Mouse (Mus musculus) kidney, adult 2 months (tissue): ENCODE measurements around the gene Cdk6.

ENCODE experiments used
- CTCF ChIP-seq: fragments of 200-500 bp; conservative IDR thresholded peaks from 2 replicates; pipeline ENCODE4 v1.5.1; 2011; ENCODE audit warnings: low read depth, mild to moderate bottlenecking, control low read depth, low read length, moderate library complexity, mixed read lengths; ENCODE audit not compliant: insufficient read depth, insufficient read length
- POLR2A ChIP-seq: fragments of 200-500 bp; IDR thresholded peaks from one replicate; pipeline ENCODE4 v1.6.1; 2011; ENCODE audit warnings: low read depth, low read length, control low read depth

DNA sequence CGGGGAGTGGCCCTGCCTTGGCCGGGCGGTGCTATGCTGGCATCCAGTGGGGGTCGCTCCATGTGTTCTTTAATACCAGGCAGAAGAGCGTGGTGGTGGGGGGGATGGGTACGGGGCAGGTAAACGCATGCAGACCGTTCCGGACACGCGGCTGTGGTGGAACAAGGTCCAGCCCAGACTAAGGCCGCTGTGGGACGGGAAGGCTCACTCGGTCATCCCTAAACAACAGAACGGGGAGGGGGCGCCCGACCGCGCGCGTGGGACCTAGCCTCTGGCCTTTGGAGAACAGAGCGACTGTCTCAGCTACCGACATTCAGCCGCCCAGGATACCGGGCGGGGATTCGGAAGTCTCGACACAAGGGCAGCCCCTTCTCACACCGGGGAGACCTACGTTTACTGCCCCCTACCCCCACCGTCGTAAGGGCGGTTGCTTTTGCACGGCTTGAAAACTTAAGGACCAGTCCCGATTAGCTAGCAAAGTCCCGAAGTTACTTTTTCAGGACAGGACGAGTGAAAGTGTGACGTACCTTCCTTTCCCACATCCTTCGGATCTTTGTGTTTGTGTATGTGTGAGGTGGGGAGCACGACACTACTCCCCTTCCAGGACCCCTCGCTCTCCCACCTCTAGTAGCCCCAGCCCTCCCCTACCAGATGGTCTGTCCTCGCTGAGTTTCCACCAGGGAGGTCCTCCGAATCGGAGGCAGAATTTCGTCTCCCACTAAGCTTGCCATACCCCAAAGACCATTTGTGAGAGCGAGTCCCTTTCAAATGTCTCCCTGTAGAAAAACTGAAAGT lies 1.7 kb downstream of the Cdk6 start:
- TF ChIP-seq POLR2A = no peak
- no peak for TF ChIP-seq CTCF
